Mouse (Mus musculus) kidney, postnatal 14 days (tissue): ENCODE measurements around the gene Cep72.
"Not testable (repeated sequence)": the region's sequence is repeated elsewhere in the genome, so short reads cannot be mapped to it uniquely, and the experiment has no call there.

ENCODE experiments used
- DNase-seq: peaks from one replicate; pipeline ENCODE4 v3.0.0; 2022; ENCODE audit warnings: mixed read lengths

Gene Cep72

DNA sequence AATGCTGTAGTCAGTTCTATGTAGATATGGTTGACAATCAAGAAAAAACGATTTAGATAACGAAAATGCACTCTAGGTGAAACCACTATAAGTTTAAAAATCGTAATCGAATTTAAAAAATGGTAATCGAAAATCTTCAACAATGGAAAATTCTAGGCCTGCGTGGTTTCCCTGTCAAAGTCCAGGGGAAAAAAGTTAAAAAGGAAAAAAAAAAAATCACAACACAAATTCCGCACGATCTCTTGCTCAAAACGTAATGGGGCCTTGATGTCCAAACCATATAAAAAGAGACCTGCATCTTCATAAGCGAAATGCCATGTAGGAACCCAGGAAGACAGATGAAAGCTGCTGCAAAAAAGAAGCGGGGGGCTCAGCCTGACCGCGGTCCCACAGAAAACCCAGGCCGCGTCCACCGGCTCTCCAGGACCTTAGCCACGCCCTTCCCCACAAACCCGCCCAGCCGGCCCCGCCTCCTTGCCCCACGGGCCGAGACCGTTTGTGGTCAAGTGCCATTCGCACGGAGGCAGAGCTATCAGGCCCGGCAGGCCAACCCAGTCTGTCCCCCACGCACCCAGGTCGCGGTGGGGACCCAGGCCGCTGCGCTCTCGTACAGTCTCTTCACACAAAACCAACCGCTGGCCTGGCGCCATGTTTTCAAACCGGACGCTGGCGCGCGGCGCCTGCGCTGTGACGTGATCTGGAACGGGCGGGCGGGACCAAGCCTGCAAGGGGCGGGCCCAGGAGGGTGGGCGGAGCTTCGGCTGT, at the start of gene Cep72:
TSS of gene Cep72 (minus strand) at position 687 of the 765 bp plus-strand sequence.
- DNase-seq = peak; percentile 94

GRCm38 (mm10) chr13:74107410-74107809, 45.3 kb upstream of the Cep72 start:
- no peak for DNase-seq

GRCm38 (mm10) chr13:74104417-74104816, 42.3 kb upstream of the Cep72 start:
- no peak for DNase-seq

DNA sequence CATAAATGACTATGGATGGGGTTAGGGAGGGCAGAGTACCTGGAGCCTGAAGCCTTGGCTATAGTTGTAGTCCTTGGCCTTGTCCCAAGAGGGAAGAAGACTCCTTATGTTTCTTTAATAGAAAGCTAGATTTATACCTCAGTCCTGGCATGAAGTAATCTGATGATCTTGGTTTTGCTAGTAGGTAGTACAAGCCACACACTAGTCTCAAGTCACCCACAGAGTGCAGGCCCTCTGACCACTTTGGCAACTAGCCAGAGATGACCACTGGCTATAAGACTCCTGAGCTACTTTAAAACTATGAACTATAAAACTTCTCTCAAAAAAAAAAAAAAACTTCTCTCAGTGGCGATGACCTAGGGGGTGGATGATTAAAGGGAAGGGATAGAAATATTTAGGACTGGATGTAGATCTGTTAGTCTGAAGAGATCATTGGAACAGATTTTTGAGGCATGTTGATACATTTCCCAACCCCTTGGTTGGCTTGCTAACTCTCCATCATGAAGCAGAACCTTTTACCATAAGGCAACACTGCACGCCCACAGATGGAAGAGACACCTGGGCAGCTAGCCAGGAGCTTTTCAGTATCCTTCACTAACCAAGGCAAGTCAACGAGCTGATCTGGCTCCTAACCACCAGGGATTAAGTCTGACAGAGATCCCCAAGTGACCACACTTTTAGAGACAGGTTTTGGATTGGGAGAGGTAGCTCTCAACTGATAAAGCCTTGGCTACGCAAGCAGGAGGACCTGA, 40.9 kb upstream of the Cep72 start:
- no peak for DNase-seq

GRCm38 (mm10) chr13:74102108-74102830, 40.2 kb upstream of the Cep72 start:
- no peak for DNase-seq

DNA sequence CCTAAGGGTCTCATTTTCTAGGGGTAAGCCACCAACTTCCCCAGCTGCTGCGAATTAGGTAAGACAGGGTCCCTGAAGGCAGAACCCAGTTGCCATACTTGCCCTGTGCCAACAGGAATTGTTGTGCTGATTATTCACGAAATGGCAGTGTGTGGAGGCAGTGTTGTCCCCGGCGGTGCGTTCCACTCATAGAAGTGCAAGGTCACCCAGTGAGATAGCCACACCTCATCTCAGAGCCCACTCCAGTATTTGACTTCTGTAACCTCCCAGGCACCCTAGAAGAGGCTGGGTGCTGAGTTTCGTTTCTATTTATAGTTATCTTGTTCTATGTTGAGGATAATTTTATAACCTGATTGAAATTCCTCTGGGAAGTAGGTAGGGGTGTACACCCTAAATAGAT, 36.8 kb upstream of the Cep72 start:
- DNase-seq = no peak

DNA sequence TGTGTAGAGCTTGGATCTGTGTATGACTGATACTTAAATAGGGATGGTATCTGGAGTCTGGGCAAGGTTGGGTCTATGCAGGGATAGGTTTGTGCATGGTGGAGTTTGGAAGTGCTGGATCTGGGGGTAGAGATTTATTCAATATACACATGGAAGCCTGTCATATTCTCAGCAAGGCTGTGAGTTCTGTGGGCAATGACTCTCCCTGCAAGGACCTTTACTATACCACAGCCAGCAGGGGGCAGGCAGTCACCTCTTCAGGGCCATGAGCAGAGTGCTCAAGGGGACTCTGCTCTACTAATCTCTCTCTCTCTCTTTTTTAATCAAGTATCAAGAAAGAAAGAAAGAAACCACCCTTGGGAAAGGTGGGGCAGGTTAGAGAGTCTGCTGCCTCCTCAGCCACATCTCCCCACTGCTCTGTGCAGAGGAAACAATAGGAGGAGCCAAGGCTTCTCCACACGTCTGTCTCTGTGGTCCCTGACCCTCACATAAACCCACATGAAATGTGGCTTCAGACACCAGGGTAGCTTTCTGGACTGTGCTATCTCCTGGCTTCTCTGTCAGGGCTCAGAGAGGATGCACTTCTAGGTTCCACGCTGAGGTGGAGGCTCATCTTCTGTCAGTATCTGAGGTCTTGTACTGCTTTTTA, 34.7 kb upstream of the Cep72 start:
- peak; percentile 73 for DNase-seq

GRCm38 (mm10) chr13:74095936-74096335, 33.8 kb upstream of the Cep72 start:
- no peak for DNase-seq

DNA sequence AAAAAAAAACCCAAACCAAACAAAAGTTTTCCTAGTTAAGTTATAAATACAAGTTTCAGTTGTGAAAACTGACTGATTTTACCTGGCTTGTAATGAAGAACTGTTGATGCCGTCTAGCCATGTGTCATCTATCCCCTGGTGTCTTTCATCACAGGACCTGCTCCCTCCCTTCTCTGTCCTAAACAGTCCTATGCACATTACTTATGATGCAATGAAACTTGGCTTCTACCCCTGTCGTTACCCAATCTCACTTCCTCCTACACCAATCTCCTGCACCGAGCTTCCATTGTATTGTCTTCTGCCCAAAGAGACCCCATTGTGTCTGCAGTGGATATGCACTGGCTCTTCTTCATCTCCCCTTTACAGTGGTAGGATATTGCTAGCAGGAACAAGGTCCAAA, 28.2 kb upstream of the Cep72 start:
- no peak for DNase-seq

GRCm38 (mm10) chr13:74073369-74073768, 11.3 kb upstream of the Cep72 start:
- no peak for DNase-seq

GRCm38 (mm10) chr13:74071714-74072113, 9.6 kb upstream of the Cep72 start:
- no peak for DNase-seq

GRCm38 (mm10) chr13:74071244-74071643, 9.1 kb upstream of the Cep72 start:
- not testable (repeated sequence) for DNase-seq

- no peak for DNase-seq
Measured at GRCm38 (mm10) chr13:74066576-74066975, 4.5 kb upstream of the Cep72 start.

DNA sequence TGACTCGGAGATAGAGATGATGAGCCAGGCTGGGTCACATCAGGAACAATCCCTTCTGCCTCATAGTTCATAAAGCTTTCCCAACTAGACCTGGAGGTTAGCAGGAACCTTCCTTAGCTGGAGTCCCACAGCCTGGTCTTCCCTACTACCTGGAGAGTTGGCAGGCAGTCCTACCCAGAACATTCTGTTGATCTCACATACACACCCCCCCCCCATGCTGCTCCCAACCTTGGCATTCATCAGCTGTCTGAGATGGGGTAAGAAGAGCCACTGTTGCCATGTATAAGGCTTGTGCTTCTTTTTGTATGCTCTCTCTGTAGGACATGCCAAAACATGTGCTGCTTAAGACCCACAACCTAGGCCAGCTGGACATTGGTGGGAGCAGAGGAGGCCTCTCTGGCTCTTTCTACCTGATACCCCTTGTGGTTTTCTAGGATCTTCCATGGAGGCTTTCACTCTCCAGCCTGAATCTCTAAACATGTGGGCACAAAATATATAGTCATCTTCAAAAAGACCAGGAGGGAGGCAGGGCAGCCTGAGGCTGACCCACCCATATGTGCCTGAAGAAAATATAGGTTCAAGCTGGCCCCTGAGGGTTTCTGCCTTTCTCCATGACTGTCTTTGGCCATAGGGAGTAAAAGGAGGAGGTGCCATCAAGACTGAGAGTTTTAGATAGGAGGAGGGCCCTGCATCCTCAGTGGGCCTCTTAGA, 1.4 kb upstream of the Cep72 start:
- no peak for DNase-seq

GRCm38 (mm10) chr13:74062378-74063128, 454 bp upstream of the Cep72 start:
- no peak for DNase-seq

- DNase-seq = no peak
Measured at GRCm38 (mm10) chr13:74058081-74058480, 4.0 kb downstream of the Cep72 start.

DNA sequence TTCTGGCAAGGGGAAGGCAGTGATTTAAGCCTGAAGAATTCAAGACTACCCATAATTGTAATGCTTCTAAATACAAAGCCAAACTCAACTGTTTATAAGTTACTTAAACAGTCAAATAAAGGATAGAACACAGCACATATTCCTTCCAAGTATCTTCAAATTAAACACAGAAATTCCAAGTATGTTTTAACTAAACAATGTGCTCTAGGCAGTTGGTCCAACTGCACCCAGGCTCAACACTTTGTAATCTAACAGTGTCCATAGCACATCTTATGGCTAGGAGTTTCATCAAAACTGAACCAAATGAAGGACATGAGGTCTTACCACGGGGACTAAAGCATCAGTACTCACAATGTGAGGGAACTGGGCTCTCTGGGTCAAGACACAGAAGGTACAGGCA, 5.9 kb downstream of the Cep72 start:
- DNase-seq = no peak

DNA sequence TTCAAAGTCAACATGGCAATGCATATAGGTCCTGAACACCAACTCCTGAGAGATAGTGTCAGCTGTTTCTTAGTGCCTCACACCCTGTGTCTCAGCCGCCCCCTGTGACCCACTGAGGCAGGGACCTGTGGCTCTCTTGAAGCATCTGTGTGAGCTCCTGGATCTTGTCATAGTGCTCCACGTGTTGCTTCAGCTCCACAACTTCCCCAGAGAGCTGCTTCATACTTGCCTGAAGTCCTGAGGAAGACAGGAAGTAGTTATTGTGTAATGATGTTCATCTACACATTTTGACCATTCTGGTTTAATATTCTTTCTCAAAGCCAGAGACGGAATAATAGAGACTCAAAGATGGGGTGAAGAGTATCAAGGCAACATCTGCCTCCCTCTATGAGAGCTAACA, 22.2 kb downstream of the Cep72 start:
- DNase-seq = no peak

- no peak for DNase-seq
Measured at GRCm38 (mm10) chr13:74035776-74036175, 26.3 kb downstream of the Cep72 start.

- no peak for DNase-seq
Measured at GRCm38 (mm10) chr13:74034756-74035155, 27.3 kb downstream of the Cep72 start.

DNA sequence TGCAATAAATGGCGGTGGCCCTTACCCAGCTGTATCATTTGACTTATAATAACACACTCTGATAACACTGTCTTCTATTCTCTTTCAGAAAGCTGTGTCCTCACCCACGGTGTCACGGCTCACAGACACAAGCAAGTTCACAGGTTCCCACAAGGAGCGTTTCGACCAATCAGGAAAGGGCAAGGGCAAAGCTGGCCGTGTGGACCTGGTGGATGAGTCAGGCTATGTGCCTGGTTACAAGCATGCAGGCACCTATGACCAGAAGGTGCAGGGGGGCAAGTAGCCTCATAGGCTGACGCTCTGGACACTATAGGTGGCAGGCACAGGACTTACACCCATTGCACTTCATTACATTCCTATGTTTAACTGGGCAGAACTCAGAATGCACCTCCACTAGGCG, 31.0 kb downstream of the Cep72 start:
- DNase-seq = no peak

DNA sequence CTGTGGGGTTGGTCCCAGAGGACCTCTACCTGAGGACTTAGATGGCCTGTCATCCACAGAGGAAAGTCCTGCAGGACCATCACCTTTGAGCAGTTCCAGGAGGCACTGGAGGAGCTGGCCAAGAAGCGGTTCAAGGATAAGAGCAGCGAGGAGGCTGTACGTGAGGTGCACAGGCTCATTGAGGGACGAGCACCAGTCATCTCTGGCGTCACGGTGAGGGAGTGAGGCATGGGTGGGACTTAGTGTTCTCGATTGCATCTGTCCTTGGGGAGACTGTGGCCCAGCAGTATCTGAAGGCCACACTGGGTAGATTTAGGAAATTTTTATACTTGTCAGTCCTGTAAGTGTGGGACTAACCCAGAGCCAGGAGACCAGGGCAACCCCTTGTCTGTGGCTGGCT, 31.4 kb downstream of the Cep72 start:
- no peak for DNase-seq
